Mouse (Mus musculus): Measurements from ENCODE around the gene Zfp688. TPM values are rescaled to one million over a fixed set of nuclear protein-coding genes. Genes with fewer than 3 reads are reported as not detected.
"Not testable (repeated sequence)": the region's sequence is repeated elsewhere in the genome, so short reads cannot be mapped to it uniquely, and the experiment has no call there.

Gene Zfp688
- polyA plus RNA-seq, 1 experiment from 2014 or later: 28.8 TPM

DNA sequence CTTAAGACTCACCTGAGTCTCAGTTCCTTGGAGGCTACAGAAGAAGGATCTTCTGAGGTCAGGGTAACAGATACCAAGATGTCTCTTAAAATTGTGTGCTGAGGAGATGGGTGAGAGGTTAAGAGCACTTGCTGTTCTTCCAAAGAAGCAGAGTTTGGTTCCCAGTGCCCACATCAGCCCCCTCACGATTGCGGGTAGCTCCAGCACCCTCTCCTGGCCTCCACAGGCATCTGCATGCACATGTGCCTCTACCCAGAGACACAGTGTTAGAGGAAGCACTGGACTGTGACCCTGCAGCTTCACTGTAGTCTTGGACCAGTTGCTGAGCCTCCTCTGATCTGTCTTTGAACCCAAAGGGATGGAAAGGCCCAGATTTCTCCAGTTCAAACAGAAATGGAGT lies 18.9 kb downstream of the Zfp688 start:
- Histone ChIP-seq H3K27ac (no peak overlapping the region), H3K4me3 (no peak overlapping the region), H3K9ac (no peak overlapping the region), H3K4me1 (peaks cover 6% of the 10 kb centered on the region; the same call in 1 of the 2 replicates), H3K4me2 (replicated peaks) (no peak overlapping the region), H3K9me3 (peaks cover 7% of the 10 kb centered on the region), H3K36me3 (peaks cover 10% of the 10 kb centered on the region), H3K27me3 (no peaks in the 10 kb centered on the region)
- no peak for ATAC-seq (ENCODE audit: low FRiP score, low read depth)
- WGBS: 63% methylated on average over 2 of the region's 2 CpGs

DNA sequence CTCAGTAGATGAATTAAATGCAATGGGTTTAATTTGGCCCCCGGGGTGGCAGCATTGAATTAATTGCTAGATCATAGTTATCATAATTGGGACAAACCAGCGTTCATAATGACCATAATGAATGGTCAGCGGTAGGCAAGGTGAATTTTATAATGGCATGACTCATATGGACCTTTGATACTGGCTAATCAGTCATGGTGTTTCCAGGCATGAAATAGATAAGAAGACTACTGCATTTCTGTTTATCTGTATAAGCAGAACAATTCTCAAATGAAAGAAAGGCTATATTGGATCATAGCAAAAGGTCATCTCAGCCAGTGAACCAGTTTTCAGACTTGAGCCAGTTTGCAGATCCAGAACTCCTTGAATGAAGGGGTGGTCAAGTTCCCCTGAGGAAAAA lies 21.5 kb downstream of the Zfp688 start:
- H3K4me1 ChIP-seq: no peaks in the 10 kb centered on the region
- H3K9ac ChIP-seq: no peak overlapping the region
- no peak overlapping the region for H3K4me2 ChIP-seq (replicated peaks)
- peaks cover 10% of the 10 kb centered on the region for H3K36me3 ChIP-seq
- no peak overlapping the region for H3K27ac ChIP-seq
- H3K9me3 ChIP-seq: peaks cover 6% of the 10 kb centered on the region
- H3K27me3 ChIP-seq: 0 out of 2 replicates have a peak, but pooled peaks cover 3% of the 10 kb centered on the region
- no peak overlapping the region for H3K4me3 ChIP-seq
- ATAC-seq (ENCODE audit: low FRiP score, low read depth): no peak
- 66% methylated on average over 3 of the region's 3 CpGs for WGBS

DNA sequence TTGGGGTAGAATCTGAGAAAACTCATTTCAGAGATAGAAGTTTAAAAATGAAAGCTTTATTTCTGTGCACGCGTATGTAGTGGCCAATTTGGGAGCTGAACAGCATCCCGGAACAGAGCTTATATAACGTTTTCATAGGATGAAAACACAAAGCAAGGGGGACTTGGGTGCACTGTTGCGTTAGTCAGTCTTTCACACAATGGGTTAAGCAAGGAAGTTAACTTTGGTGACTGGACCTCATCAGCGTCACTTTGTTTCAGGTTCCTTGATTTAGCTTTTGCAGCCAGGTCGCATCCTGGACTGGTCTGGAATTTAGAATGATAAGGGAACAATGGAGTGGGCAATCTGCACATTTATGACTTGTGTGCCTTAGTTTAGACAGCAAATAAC lies 27.9 kb downstream of the Zfp688 start:
- peak overlapping the region; percentile 75; the same call in 1 of the 2 replicates for H3K27ac ChIP-seq
- 20% methylated on average over 7 of the region's 7 CpGs for WGBS

DNA sequence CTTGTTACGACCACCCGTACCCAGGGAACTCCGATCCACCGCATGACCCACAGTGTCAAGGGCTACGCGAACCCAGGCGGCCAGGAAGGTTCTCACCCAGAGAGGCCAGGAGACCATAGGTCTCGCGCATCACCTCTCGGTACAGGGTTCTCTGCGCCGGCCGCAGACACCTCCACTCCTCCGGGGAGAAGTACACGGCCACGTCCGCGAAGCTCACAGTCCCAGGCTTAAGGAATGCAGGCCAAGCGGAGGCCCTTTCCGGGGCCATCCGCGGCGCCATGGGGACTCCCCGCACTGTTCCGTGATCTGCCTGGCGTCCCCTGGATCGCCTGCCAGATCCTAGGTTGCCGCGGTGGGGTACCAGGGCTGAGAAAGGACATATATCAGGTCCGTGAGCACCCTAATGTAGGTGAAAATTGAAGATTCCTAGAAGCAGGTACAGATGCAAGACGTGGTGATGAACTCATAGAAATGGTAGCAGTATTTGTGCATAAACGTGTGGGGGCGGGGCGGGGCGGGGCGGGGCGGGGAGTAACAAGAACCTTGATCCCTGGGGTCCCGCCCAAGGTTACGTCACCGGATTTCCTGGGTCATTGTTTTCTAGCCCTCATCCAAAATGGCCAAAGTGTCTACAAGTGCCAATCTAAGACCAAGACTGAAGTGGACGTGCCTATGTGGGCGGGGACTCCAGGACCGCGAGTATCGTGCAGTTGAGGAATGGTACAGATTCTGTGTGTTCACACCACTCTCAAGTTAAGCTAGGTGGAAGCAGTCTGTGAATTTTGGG lies 28.5 kb downstream of the Zfp688 start, which contains the start of gene E430018J23Rik:
Gene E430018J23Rik, minus strand, starts transcription at position 473 of the 787 bp plus-strand sequence.
- Histone ChIP-seq H3K4me3 (peak within 1 kb of the TSS; percentile 69), H3K4me1 (peaks cover 16% of the 10 kb centered on the region), H3K27me3 (0 out of 2 replicates have a peak, but pooled peaks cover 3% of the 10 kb centered on the region), H3K9ac (peak within 1 kb of the TSS; percentile 86), H3K36me3 (peaks cover 16% of the 10 kb centered on the region), H3K4me2 (replicated peaks) (peak within 1 kb of the TSS; percentile 80), H3K27ac (peak within 1 kb of the TSS; percentile 87), H3K9me3 (no peaks in the 10 kb centered on the region)
- ATAC-seq (ENCODE audit: low FRiP score, low read depth): peak; percentile 93
- WGBS: under 1% methylated on average over 45 of the region's 45 CpGs

More for the DNA sequence above, 27.9 kb downstream of the Zfp688 start:
- peaks cover 16% of the 10 kb centered on the region for H3K36me3 ChIP-seq
- 0 out of 2 replicates have a peak, but pooled peaks have one; percentile 16 for ATAC-seq (ENCODE audit: low FRiP score, low read depth)
- 0 out of 2 replicates have a peak, but pooled peaks cover 3% of the 10 kb centered on the region for H3K27me3 ChIP-seq
- peak overlapping the region; percentile 66 for H3K9ac ChIP-seq
- no peaks in the 10 kb centered on the region for H3K9me3 ChIP-seq
- H3K4me3 ChIP-seq: peak overlapping the region; percentile 69
- peak overlapping the region; percentile 80 for H3K4me2 ChIP-seq (replicated peaks)
- H3K4me1 ChIP-seq: peaks cover 16% of the 10 kb centered on the region

DNA sequence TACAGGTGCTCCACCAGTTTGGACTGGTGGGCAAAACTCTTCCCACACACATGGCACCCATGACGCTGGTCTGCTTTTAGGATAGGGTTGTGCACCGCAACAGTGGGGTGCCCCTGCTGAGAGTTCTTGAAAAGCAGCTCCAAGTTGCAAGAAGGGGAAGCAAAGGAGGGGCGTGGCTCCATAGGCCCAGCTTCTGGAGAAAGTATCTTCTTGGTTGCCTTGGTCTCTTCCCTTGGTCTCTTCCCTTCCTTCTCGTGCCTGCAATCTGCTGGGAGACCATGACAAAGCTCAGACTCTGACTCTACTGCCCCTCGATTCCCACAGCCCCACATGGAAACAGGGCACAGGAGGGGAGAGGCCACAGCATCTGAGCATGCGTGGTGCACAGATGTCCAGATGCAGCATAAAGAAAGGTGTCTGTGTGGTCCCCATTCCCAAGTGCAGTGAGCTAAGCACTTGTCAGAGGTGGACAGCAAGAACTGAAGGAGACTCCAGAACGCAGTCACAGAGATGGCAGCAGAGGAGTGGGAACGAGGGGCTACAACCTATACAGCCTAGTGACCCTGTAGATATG lies 29.5 kb downstream of the Zfp688 start:
- Histone ChIP-seq H3K9me3 (no peaks in the 10 kb centered on the region), H3K36me3 (peaks cover 16% of the 10 kb centered on the region), H3K4me3 (peak overlapping the region; percentile 69), H3K27me3 (0 out of 2 replicates have a peak, but pooled peaks cover 3% of the 10 kb centered on the region), H3K4me1 (peaks cover 16% of the 10 kb centered on the region), H3K4me2 (replicated peaks) (peak overlapping the region; percentile 80), H3K27ac (no peak overlapping the region), H3K9ac (peak overlapping the region; percentile 86)
- no peak for ATAC-seq (ENCODE audit: low FRiP score, low read depth)
- 80% methylated on average over 8 of the region's 8 CpGs for WGBS

DNA sequence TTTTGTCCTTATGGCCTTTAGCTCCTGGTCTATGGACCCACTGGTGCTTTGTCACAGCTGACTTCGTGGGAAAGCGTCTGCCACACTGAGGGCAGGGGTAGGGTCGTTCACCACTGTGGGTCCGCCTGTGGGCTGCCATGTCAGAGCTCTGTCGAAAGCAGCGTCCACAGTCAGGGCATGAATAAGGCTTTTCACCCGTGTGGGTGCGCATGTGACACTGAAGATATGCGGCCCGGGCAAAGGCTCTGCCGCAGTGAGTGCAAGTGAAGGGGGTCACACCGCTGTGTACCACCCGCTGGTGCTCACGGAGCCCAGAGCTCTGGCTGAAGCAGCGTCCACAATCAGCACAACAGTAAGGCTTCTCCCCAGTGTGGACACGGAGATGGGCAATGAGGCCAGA lies 30.3 kb downstream of the Zfp688 start:
- Histone ChIP-seq H3K9ac (no peak overlapping the region), H3K9me3 (no peaks in the 10 kb centered on the region), H3K4me3 (no peak overlapping the region), H3K27me3 (no peaks in the 10 kb centered on the region), H3K4me1 (peaks cover 16% of the 10 kb centered on the region), H3K4me2 (replicated peaks) (no peak overlapping the region), H3K27ac (no peak overlapping the region), H3K36me3 (peaks cover 16% of the 10 kb centered on the region)
- WGBS: 98% methylated on average over 16 of the region's 16 CpGs
- no peak for ATAC-seq (ENCODE audit: low FRiP score, low read depth)

DNA sequence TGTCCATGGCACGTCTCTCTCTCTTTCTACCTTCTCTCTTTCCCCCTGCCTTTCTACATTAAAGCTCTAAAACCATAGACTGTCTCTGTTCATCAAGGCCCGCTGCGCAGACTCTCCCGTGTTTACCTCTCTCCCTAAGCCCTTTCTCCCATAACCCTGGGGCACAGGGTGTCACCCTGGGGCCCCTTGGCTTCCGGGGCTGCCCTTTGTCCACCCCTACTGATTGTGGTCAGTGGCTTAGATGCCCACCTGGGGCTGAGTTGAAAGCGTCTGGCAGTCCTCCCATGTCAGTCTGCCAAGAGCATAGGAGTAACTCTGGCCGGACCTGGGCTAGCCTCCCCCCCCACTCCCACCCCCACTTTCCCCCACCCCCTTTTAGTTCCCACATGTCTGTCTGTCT lies 31.6 kb downstream of the Zfp688 start:
- 77% methylated on average over 7 of the region's 7 CpGs for WGBS
- Histone ChIP-seq H3K4me3 (no peak overlapping the region), H3K36me3 (peaks cover 20% of the 10 kb centered on the region), H3K27ac (no peak overlapping the region), H3K4me2 (replicated peaks) (no peak overlapping the region), H3K4me1 (peaks cover 20% of the 10 kb centered on the region), H3K9me3 (peaks cover 3% of the 10 kb centered on the region; the same call in 1 of the 2 replicates), H3K27me3 (no peaks in the 10 kb centered on the region), H3K9ac (no peak overlapping the region)
- ATAC-seq (ENCODE audit: low FRiP score, low read depth): no peak

DNA sequence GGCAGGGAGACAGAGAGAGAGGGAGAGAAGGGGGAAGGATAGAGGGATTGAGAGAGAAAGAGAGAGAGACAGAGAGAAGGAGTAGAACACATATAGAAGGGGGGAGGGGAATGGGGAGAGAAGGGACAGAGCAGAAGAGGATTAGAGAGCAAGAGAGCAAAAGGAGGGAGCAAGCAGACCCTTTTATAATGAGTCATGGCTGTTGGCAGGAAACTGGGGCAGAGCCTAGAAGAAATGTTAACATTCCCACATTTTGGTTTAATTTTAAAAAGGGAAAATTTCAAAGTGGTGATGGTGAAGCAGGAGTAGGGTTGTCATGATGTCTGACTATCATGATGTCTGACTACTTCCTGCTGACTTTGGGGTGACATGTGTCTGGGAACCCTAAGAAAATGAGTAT lies 33.7 kb downstream of the Zfp688 start:
- H3K27ac ChIP-seq; ATAC-seq (ENCODE audit: low FRiP score, low read depth); H3K4me3 ChIP-seq; H3K27me3 ChIP-seq; H3K4me2 ChIP-seq (replicated peaks); H3K9ac ChIP-seq: not testable (repeated sequence)
- Histone ChIP-seq H3K36me3 (peaks cover 35% of the 10 kb centered on the region), H3K4me1 (peaks cover 14% of the 10 kb centered on the region), H3K9me3 (peaks cover 12% of the 10 kb centered on the region; the same call in 1 of the 2 replicates)

DNA sequence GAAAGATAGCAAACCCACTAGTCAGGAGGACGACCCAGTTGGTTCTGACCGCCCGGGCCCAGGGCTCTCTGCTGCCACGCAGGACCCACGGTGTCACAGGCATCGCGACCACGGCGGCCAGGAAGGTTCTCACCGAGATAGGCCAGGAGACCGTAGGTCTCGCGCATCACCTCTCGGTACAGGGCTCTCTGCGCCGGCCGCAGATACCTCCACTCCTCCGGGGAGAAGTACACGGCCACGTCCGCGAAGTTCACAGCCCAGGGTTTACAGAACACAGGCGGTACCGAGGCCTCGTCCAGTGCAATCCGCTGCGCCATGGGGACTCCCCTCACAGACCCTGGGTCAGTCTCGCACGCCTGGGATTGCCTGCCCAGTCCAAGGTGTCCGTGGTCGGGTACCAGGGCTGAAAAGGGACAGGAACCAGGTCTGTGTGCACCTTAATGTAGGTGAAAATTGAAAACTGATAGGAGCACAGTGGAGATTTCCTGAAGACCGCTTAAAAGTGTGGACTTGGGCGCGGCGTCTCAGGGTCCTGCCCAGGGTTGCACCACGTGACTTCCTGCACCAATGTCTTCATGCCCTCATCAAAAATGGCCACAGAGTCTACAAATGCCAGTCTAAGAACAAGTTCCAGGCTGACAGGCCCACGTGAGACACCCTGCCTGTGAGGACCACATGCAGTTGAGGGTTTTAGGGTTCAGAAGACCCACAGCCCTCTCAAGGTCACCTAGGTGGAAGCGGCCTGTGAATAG lies 35.1 kb downstream of the Zfp688 start, which contains the start of gene 9130019O22Rik:
Gene 9130019O22Rik, minus strand, starts transcription at position 526 of the 752 bp plus-strand sequence.
- Histone ChIP-seq H3K4me1 (0 out of 2 replicates have a peak, but pooled peaks cover 4% of the 10 kb centered on the region), H3K27ac (no peak within 1 kb of the TSS), H3K9ac (peak within 1 kb of the TSS; percentile 80), H3K4me3 (peak within 1 kb of the TSS; percentile 57), H3K27me3 (no peaks in the 10 kb centered on the region), H3K36me3 (peaks cover 37% of the 10 kb centered on the region), H3K9me3 (peaks cover 19% of the 10 kb centered on the region; the same call in 1 of the 2 replicates), H3K4me2 (replicated peaks) (peak within 1 kb of the TSS; percentile 72)
- 13% methylated on average over 38 of the region's 38 CpGs for WGBS
- peak; percentile 93 for ATAC-seq (ENCODE audit: low FRiP score, low read depth)

DNA sequence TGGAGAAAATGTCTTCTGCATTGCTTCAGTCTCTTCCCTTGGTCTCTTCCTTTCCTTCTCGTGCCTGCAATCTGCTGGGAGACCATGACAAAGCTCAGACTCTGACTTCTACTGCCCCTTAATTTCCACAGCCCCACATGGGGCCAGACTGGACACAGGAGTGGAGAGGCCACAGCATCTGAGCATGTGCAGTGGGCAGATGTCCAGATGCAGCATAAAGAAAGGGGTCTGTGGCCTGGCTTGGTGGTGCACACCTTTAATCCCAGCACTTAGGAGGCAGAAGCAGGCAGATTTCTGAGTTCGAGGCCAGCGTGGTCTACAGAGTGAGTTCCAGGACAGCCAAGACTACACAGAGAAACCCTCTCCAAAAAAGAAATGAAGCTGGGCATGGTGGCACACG lies 36.3 kb downstream of the Zfp688 start:
- H3K4me1 ChIP-seq; H3K9ac ChIP-seq; H3K27ac ChIP-seq; ATAC-seq (ENCODE audit: low FRiP score, low read depth); H3K27me3 ChIP-seq; H3K4me2 ChIP-seq (replicated peaks); H3K4me3 ChIP-seq: not testable (repeated sequence)
- 93% methylated on average over 4 of the region's 4 CpGs for WGBS
- Histone ChIP-seq H3K36me3 (peaks cover 25% of the 10 kb centered on the region), H3K9me3 (peaks cover 19% of the 10 kb centered on the region; the same call in 1 of the 2 replicates)

DNA sequence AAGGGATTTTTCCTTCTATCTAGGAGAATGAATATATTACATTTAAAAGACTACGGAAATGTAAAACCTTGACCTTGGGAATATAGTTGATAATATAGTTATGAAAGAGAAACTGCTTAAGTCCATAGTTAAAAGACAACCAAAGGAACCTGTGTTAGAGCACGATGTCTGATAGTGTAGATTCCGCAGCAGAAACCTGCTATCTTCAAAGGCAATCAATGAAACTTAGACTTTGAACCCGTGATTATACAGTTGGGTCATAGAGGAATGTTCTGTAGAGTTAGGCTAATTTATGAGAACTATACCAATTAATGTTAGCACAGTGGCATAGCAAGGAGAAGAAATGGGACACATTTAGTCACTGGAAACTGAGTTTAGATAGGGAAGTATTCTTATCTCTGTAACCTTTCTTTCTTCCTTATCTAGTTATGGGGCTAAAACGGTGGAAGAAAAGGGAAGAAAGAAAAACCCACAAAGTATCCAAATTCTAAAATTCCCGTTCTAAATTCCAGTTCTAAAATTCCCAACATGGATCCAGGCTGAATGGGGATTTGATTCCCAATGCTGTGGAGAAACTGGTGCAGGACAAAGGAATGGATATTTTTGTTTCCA lies 43.5 kb downstream of the Zfp688 start:
- Histone ChIP-seq H3K27me3 (no peaks in the 10 kb centered on the region), H3K4me3 (no peak overlapping the region), H3K4me2 (replicated peaks) (no peak overlapping the region), H3K9me3 (0 out of 2 replicates have a peak, but pooled peaks cover 7% of the 10 kb centered on the region), H3K27ac (no peak overlapping the region), H3K9ac (no peak overlapping the region), H3K4me1 (peaks cover 4% of the 10 kb centered on the region; the same call in 1 of the 2 replicates), H3K36me3 (peaks cover 14% of the 10 kb centered on the region)
- no peak for ATAC-seq (ENCODE audit: low FRiP score, low read depth)
- 74% methylated on average over 6 of the region's 6 CpGs for WGBS
